Mouse (Mus musculus): ENCODE results near the gene Sfn.
A peak's percentile ranks its signal among the peaks of the same experiment; 100 is the strongest.
"Not testable (repeated sequence)": the region's sequence is repeated elsewhere in the genome, so short reads cannot be mapped to it uniquely, and the experiment has no call there.

Gene Sfn

GRCm38 (mm10) chr4:133601721-133602218, at the start of gene Sfn:
TSS of gene Sfn (minus strand) at chr4:133602168.
- H3K27me3 ChIP-seq (ENCODE audit: control insufficient read depth, insufficient read depth, low read length, poor library complexity, severe bottlenecking), result no peaks in the 10 kb centered on the region
- peaks cover 15% of the 10 kb centered on the region for H3K36me3 ChIP-seq (ENCODE audit: control insufficient read depth, insufficient read depth, low read length, poor library complexity, severe bottlenecking)
- DNase-seq (ENCODE audit: low read depth, low spot score), result peak; percentile 83

DNA sequence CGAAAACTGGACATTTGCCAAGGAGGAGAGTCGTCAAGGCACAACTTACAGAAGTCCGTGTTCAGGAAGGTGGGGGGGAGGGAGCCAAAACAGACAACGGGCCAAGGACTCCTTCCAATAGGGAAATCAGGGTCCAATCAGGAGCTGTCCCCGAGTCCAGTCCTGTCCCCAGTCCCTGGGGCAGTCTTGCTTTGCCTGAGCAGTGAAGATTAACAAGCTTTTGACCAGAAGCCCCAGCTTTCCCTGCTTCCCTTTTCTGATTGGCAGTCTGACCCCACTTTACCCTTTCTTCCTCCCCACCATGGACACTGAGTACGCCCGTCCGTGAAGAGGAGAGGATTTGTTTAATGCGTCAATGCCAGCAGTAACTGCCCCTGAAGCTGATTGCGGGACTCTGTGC, 49.5 kb upstream of the Sfn start:
- no peaks in the 10 kb centered on the region for H3K27me3 ChIP-seq (ENCODE audit: control insufficient read depth, insufficient read depth, low read length, poor library complexity, severe bottlenecking)
- no peaks in the 10 kb centered on the region for H3K36me3 ChIP-seq (ENCODE audit: control insufficient read depth, insufficient read depth, low read length, poor library complexity, severe bottlenecking)
- DNase-seq (ENCODE audit: low read depth, low spot score), result no peak

- no peaks in the 10 kb centered on the region for H3K36me3 ChIP-seq (ENCODE audit: control insufficient read depth, insufficient read depth, low read length, poor library complexity, severe bottlenecking)
- peak; percentile 90 for DNase-seq (ENCODE audit: low read depth, low spot score)
Observed at GRCm38 (mm10) chr4:133649989-133650699, 48.2 kb upstream of the Sfn start, which contains the start of gene Zdhhc18. TSS of gene Zdhhc18 (minus strand) at chr4:133650154.

DNA sequence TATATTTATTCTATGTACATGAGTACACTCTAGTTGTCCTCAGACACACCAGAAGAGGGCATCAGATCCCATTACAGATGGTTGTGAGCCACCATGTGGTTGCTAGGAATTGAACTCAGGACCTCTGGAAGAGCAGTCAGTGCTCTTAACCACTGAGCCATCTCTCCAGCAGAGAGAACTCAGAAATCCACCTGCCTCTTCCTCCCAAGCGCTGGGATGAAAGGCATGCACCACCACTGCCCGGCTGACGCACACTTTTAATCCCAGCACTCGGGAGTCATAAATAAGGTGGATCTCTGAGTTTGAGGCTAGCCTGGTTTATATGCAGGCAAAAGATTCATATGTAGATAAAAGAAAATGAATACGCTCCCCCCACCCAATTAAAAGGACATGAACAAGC, 47.5 kb upstream of the Sfn start:
- not testable (repeated sequence) for H3K27me3 ChIP-seq (ENCODE audit: control insufficient read depth, insufficient read depth, low read length, poor library complexity, severe bottlenecking); H3K36me3 ChIP-seq (ENCODE audit: control insufficient read depth, insufficient read depth, low read length, poor library complexity, severe bottlenecking); DNase-seq (ENCODE audit: low read depth, low spot score)

More at GRCm38 (mm10) chr4:133649989-133650699, 48.2 kb upstream of the Sfn start, which contains the start of gene Zdhhc18:
- no peaks in the 10 kb centered on the region for H3K27me3 ChIP-seq (ENCODE audit: control insufficient read depth, insufficient read depth, low read length, poor library complexity, severe bottlenecking)

GRCm38 (mm10) chr4:133645680-133646079, 43.7 kb upstream of the Sfn start:
- no peak for DNase-seq (ENCODE audit: low read depth, low spot score)
- Histone ChIP-seq H3K36me3 (ENCODE audit: control insufficient read depth, insufficient read depth, low read length, poor library complexity, severe bottlenecking) (no peaks in the 10 kb centered on the region), H3K27me3 (ENCODE audit: control insufficient read depth, insufficient read depth, low read length, poor library complexity, severe bottlenecking) (no peaks in the 10 kb centered on the region)

DNA sequence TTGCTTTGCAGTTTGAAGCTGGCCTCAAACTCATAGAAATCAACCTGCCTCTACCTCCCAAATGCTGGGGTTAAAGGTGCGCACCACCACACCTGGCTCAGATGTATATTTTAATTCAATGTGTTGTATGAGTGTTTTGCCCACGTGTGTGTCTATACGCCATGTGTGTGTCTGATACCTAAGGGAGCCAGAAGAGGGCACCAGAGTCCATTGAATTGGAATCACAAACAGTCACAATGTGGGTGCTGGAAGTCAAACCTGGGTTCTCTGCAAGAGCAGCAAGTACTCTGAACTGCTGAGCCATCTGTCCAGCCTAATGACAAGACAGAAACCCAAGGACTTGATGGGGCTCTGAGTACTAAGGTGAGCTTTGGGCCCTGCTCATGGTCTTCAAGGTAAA, 43.2 kb upstream of the Sfn start:
- no peak for DNase-seq (ENCODE audit: low read depth, low spot score)
- H3K27me3 ChIP-seq (ENCODE audit: control insufficient read depth, insufficient read depth, low read length, poor library complexity, severe bottlenecking), result no peaks in the 10 kb centered on the region
- H3K36me3 ChIP-seq (ENCODE audit: control insufficient read depth, insufficient read depth, low read length, poor library complexity, severe bottlenecking), result no peaks in the 10 kb centered on the region

- Histone ChIP-seq H3K27me3 (ENCODE audit: control insufficient read depth, insufficient read depth, low read length, poor library complexity, severe bottlenecking) (no peaks in the 10 kb centered on the region), H3K36me3 (ENCODE audit: control insufficient read depth, insufficient read depth, low read length, poor library complexity, severe bottlenecking) (no peaks in the 10 kb centered on the region)
- no peak for DNase-seq (ENCODE audit: low read depth, low spot score)
Observed at GRCm38 (mm10) chr4:133634043-133634410, 32.1 kb upstream of the Sfn start.

DNA sequence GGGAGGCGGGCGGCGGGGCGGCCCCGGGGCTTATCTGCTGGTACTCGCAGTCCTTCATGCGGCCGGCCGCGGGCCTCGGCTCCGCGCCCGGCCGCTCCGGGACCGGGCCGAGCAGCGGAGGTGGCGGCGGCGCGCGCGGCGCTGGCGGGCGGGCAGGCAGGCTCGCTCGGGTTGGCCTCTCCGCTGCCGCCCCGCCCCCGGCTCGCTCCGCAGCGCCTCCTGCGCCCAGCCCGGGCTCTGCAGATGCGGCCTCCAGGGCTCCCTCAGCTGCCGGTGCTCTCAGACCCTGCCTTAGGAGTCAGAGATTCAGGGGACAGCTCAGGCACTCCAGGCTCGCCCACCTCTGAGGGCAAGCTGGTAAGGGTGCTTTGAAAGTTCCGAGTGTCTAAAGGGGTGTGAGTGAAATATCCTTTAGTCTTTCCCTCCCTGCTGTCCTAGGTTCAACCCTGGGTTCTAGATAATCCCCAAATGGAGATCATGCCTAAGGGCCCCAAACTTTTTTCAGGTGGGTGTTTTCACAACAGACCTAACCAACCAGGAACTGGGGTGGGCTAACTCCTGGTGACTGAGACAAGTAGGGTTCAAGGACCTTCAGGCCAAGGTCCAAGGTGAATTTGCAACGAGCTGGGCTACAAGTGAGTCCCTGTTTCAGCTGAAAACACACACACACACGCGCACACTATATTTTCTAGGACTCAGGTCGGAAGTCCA, 31.5 kb upstream of the Sfn start:
- Histone ChIP-seq H3K36me3 (ENCODE audit: control insufficient read depth, insufficient read depth, low read length, poor library complexity, severe bottlenecking) (no peaks in the 10 kb centered on the region), H3K27me3 (ENCODE audit: control insufficient read depth, insufficient read depth, low read length, poor library complexity, severe bottlenecking) (no peaks in the 10 kb centered on the region)
- DNase-seq (ENCODE audit: low read depth, low spot score), result peak; percentile 90

DNA sequence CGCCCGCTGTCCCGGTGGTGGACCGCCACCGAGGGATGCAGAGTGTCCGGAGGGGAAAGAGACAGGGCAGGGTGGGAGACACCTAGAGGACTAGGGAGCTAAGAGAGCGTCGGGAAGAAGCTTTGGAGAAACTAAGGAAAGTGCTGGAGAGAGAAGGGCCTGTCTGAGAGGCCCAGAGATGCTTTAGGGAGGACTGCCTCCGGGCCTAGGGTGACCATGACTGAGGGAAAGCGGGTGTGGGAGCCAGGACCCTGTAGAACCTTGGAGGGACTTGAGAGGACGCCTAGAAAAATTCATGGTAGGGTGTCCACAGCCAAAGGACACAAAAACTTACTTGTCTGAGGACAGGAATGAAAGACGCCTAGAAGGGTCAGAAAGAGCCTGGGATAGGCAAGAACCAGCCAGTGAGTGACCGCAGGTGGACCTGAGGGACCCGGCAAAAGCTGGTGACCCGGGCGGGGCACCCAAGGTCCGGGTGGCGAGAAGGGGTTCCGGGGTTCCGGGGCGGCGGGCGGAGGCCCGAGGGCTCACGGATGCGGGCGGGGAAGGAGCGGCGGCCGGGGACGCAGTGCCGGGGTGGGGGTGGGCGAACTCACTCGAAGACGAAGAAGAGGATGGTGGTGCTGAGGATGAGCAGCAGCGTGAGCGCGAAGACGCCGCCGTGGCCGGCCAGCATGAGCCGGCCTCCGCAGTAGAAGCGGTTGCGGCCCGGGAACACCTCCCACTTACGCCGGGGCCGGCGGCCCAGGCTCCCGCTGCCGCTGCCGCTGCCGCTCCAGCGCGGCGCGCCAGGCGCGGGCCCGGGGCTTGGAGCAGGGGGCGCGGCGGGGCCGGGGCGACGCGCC, 30.7 kb upstream of the Sfn start:
- no peak for DNase-seq (ENCODE audit: low read depth, low spot score)
- Histone ChIP-seq H3K36me3 (ENCODE audit: control insufficient read depth, insufficient read depth, low read length, poor library complexity, severe bottlenecking) (no peaks in the 10 kb centered on the region; the same call in 1 of the 2 replicates), H3K27me3 (ENCODE audit: control insufficient read depth, insufficient read depth, low read length, poor library complexity, severe bottlenecking) (no peaks in the 10 kb centered on the region)

GRCm38 (mm10) chr4:133631769-133632411, 29.9 kb upstream of the Sfn start:
- no peaks in the 10 kb centered on the region; the same call in 1 of the 2 replicates for H3K36me3 ChIP-seq (ENCODE audit: control insufficient read depth, insufficient read depth, low read length, poor library complexity, severe bottlenecking)
- peak; percentile 77 for DNase-seq (ENCODE audit: low read depth, low spot score)
- H3K27me3 ChIP-seq (ENCODE audit: control insufficient read depth, insufficient read depth, low read length, poor library complexity, severe bottlenecking), result no peaks in the 10 kb centered on the region

- Histone ChIP-seq H3K36me3 (ENCODE audit: control insufficient read depth, insufficient read depth, low read length, poor library complexity, severe bottlenecking) (no peaks in the 10 kb centered on the region; the same call in 1 of the 2 replicates), H3K27me3 (ENCODE audit: control insufficient read depth, insufficient read depth, low read length, poor library complexity, severe bottlenecking) (no peaks in the 10 kb centered on the region)
- no peak for DNase-seq (ENCODE audit: low read depth, low spot score)
Observed at GRCm38 (mm10) chr4:133631071-133631768, 29.3 kb upstream of the Sfn start.

- Histone ChIP-seq H3K36me3 (ENCODE audit: control insufficient read depth, insufficient read depth, low read length, poor library complexity, severe bottlenecking) (no peaks in the 10 kb centered on the region; the same call in 1 of the 2 replicates), H3K27me3 (ENCODE audit: control insufficient read depth, insufficient read depth, low read length, poor library complexity, severe bottlenecking) (no peaks in the 10 kb centered on the region)
- DNase-seq (ENCODE audit: low read depth, low spot score), result no peak
Observed at GRCm38 (mm10) chr4:133630326-133630920, 28.5 kb upstream of the Sfn start.

DNA sequence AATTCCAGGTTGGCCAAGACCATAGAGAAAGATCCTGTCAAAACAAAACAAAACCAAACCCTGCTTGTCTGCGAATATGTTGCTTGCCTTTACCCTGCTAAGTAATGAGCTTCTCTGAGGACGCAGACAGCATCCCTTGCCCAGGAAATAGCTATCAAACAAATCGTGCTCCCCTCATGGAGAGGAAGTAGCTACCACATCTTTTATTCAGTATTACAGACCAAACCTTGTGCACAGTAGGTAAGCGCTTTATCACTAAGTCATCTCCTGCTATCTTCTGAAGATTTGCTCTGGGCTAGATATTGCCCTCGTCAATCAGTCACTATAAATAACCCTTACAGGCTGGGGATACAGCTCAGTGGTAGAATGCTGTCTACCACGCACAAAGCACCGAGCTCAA, 27.2 kb upstream of the Sfn start:
- H3K27me3 ChIP-seq (ENCODE audit: control insufficient read depth, insufficient read depth, low read length, poor library complexity, severe bottlenecking), result no peaks in the 10 kb centered on the region
- no peak for DNase-seq (ENCODE audit: low read depth, low spot score)

More for the DNA sequence above, 27.2 kb upstream of the Sfn start:
- H3K36me3 ChIP-seq (ENCODE audit: control insufficient read depth, insufficient read depth, low read length, poor library complexity, severe bottlenecking), result no peaks in the 10 kb centered on the region; the same call in 1 of the 2 replicates
